8 mouse cellular contexts compared by ENCODE assay signal in genomic region chr7:44821666-44822448, GRCm38 (mm10). TPM values are rescaled to one million over a fixed set of nuclear protein-coding genes. Genes with fewer than 3 reads are reported as not detected.
A peak's percentile ranks its signal among the peaks of the same experiment; 100 is the strongest.
DNase-seq lines count a peak whose midpoint lies in the region; ATAC-seq and TF ChIP-seq lines count a peak whose summit lies in the region.

No protein-coding gene starts in this region.

- 0 out of 2 replicates have a peak, but pooled peaks have one; percentile 12 for ATAC-seq in granulocyte monocyte progenitor cell, adult 5-6 weeks (replicated peaks; ENCODE audit: poor library complexity, severe bottlenecking)
- no peak for ATAC-seq in inflammation-experienced regulatory T-cells, adult 6 months

- TF ChIP-seq CTCF in layer of hippocampus, adult 2 months (conservative IDR thresholded peaks at IDR 0.05), result peak; percentile 43

- H3K4me3 ChIP-seq in layer of hippocampus, adult 2 months, result no peak overlapping the region

- no peak overlapping the region for H3K27ac ChIP-seq in layer of hippocampus, adult 2 months

- peak; percentile 3 to 4 for DNase-seq in frontal cortex, postnatal 10 days (ENCODE audit: low spot score in 2 of 2)
- DNase-seq in frontal cortex, postnatal 36 days (ENCODE audit: low spot score in 2 of 2), result no peak
- peak in 1 of 2 experiments; percentile 5 for DNase-seq in layer of hippocampus, adult 2 months (ENCODE audit: low spot score in 2 of 2)
- DNase-seq in layer of hippocampus, postnatal 36 days, result no peak
- DNase-seq in 3T3-L1 (ENCODE audit: low read depth, low spot score), result peak; percentile 36
- DNase-seq in thymus, postnatal 25 days, result no peak

RNA-seq across cellular contexts. Expression of gene Atf5, which starts 5.4 kb away (rescaled TPM):
- 10 to 100 TPM; 27.0 to 30.0 TPM for total RNA-seq in layer of hippocampus, adult 2 months (2021)
- total RNA-seq in layer of hippocampus, postnatal 36 days (2021), result 10 to 100 TPM; 26.3 to 28.9 TPM
- total RNA-seq in granulocyte monocyte progenitor cell, adult 5-6 weeks (2014; fragmentation: Nextera tagmentation), result 5.6 and 8.5 TPM in 2 replicates
- total RNA-seq in granulocyte monocyte progenitor cell, adult 5-6 weeks (2017), result 3.8 and 6.8 TPM in 2 replicates
- under 1 TPM in 1 of 3 experiments, not detected in 2; 0.41 TPM for polyA plus RNA-seq in inflammation-experienced regulatory T-cells, adult 6 months (2017; shearing (Covaris generic))

RNA-seq across cellular contexts. Expression of gene Il4i1, which starts 5.7 kb away (rescaled TPM):
- total RNA-seq in layer of hippocampus, adult 2 months (2021), result 1 to 10 TPM; 2.6 to 3.3 TPM
- 1 to 10 TPM; 1.1 to 2.5 TPM for total RNA-seq in layer of hippocampus, postnatal 36 days (2021)
- total RNA-seq in granulocyte monocyte progenitor cell, adult 5-6 weeks (2014; fragmentation: Nextera tagmentation), result 1.2 TPM in 1 of 2 replicates, not detected in the other
- 0.15 and 0.22 TPM in 2 replicates for total RNA-seq in granulocyte monocyte progenitor cell, adult 5-6 weeks (2017)
- polyA plus RNA-seq in inflammation-experienced regulatory T-cells, adult 6 months (2017; shearing (Covaris generic)), result 1 to 10 TPM; 1.9 to 4.2 (median 2.1) TPM

RNA-seq across cellular contexts. Expression of gene Nup62, which starts 6.0 kb away (rescaled TPM):
- total RNA-seq in layer of hippocampus, adult 2 months (2021), result 10 to 100 TPM; 29.7 to 33.2 TPM
- total RNA-seq in layer of hippocampus, postnatal 36 days (2021), result 10 to 100 TPM; 29.7 to 30.6 TPM
- 81.8 and 83.0 TPM in 2 replicates for total RNA-seq in granulocyte monocyte progenitor cell, adult 5-6 weeks (2014; fragmentation: Nextera tagmentation)
- total RNA-seq in granulocyte monocyte progenitor cell, adult 5-6 weeks (2017), result 120 and 167 TPM in 2 replicates
- 10 to 100 TPM; 30.8 to 60.2 (median 32.2) TPM for polyA plus RNA-seq in inflammation-experienced regulatory T-cells, adult 6 months (2017; shearing (Covaris generic))

RNA-seq across cellular contexts. Expression of gene Akt1s1, which starts 26.9 kb away (rescaled TPM):
- total RNA-seq in layer of hippocampus, adult 2 months (2021), result 10 to 100 TPM; 76.7 to 84.3 TPM
- total RNA-seq in layer of hippocampus, postnatal 36 days (2021), result 10 to 100 TPM; 78.8 to 80.6 TPM
- 18.2 and 25.0 TPM in 2 replicates for total RNA-seq in granulocyte monocyte progenitor cell, adult 5-6 weeks (2014; fragmentation: Nextera tagmentation)
- total RNA-seq in granulocyte monocyte progenitor cell, adult 5-6 weeks (2017), result 22.8 and 26.5 TPM in 2 replicates
- polyA plus RNA-seq in inflammation-experienced regulatory T-cells, adult 6 months (2017; shearing (Covaris generic)), result 1 to 10 TPM; 1.1 to 4.5 (median 3.7) TPM

RNA-seq across cellular contexts. Expression of gene Tbc1d17, which starts 27.0 kb away (rescaled TPM):
- total RNA-seq in layer of hippocampus, adult 2 months (2021), result 10 to 100 TPM; 69.0 to 81.3 TPM
- total RNA-seq in layer of hippocampus, postnatal 36 days (2021), result 10 to 100 TPM; 63.7 to 64.6 TPM
- 18.1 and 22.6 TPM in 2 replicates for total RNA-seq in granulocyte monocyte progenitor cell, adult 5-6 weeks (2014; fragmentation: Nextera tagmentation)
- 15.5 and 19.3 TPM in 2 replicates for total RNA-seq in granulocyte monocyte progenitor cell, adult 5-6 weeks (2017)
- 10 to 100 TPM; 43.9 to 66.0 (median 60.6) TPM for polyA plus RNA-seq in inflammation-experienced regulatory T-cells, adult 6 months (2017; shearing (Covaris generic))

Comparison
In these comparisons a context has a peak if more than half of its experiments do, and no peak if none do; other contexts are left out.
1. DNase-seq: peak in frontal cortex, postnatal 10 days (2 of 2) and 3T3-L1 (single experiment); none in frontal cortex, postnatal 36 days (0 of 2), layer of hippocampus, postnatal 36 days (0 of 2) and thymus, postnatal 25 days (single experiment).